Mouse (Mus musculus) heart, postnatal 36 days (tissue): ENCODE measurements around the gene Slit1. TPM values are rescaled to one million over a fixed set of nuclear protein-coding genes. Genes with fewer than 3 reads are reported as not detected.

Experiments used
- DNase-seq, 2 experiments: peaks; one replicate each; pipeline ENCODE4 v3.0.0; 2021 to 2022
- intact Hi-C: fragments of 180-260 bp; cut with DNase I; formaldehyde crosslinking; loops from one replicate; pipeline ENCODE4 v1.15.1; 2025
- total RNA-seq, 2 experiments: library from RNA; stranded (reverse); gene quantifications; 2 replicates each; pipeline ENCODE4 v1.2.3; 2021

Slit1 gene
- total RNA-seq, 2 experiments from 2014 or later: 0.11 TPM; not detected in 1

DNA sequence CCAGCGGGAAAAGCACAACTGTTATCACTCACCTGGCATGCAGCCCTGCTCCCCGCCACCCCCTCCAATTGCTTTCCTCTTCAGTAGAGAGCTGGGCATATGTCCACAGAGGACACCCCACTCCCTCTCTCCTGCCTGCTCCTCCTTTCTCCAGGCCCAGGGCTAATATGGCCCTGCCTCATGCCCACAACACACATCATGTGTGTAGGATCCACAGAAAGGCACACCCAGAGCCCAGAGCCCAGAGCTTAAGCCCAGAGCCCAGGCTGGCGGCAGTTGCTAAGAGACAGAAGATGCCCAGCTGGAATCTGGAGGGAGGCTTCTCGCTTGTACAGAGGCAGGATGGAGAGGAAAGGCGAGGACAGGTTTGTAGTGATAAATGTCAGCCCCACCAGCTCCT lies 49.7 kb downstream of the Slit1 start:
- DNase-seq: no peak
- intact Hi-C loops: no loop called here

GRCm38 (mm10) chr19:41690064-41690463 lies 53.4 kb downstream of the Slit1 start:
- DNase-seq: no peak
- intact Hi-C loops: no loop called here

GRCm38 (mm10) chr19:41688251-41688650 lies 55.2 kb downstream of the Slit1 start:
- DNase-seq: no peak

DNA sequence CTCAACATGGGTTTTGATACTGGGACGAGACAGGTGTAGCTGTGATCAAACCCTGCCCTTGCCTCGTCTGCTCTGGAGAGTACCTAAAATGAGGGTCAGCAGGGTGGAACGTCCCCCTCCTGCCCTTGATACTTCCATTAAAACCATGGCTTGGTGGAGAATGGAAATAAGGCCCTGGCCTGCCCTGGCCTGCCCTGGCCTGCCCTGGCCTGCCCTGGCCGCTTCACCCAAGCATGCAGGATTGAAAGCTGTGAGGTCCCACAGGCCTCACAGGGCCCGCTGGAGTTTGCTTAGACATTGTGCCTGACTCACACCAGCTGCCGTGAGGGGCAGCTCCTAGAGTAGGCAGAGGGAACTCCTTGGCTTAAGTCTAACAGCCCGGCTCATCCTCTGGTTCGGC lies 55.6 kb downstream of the Slit1 start:
- intact Hi-C loops: no loop called here
- DNase-seq: no peak

More at GRCm38 (mm10) chr19:41688251-41688650, 55.2 kb downstream of the Slit1 start:
- intact Hi-C loops: no loop called here

GRCm38 (mm10) chr19:41686194-41686593 lies 57.3 kb downstream of the Slit1 start:
- intact Hi-C loops: no loop called here
- no peak for DNase-seq

DNA sequence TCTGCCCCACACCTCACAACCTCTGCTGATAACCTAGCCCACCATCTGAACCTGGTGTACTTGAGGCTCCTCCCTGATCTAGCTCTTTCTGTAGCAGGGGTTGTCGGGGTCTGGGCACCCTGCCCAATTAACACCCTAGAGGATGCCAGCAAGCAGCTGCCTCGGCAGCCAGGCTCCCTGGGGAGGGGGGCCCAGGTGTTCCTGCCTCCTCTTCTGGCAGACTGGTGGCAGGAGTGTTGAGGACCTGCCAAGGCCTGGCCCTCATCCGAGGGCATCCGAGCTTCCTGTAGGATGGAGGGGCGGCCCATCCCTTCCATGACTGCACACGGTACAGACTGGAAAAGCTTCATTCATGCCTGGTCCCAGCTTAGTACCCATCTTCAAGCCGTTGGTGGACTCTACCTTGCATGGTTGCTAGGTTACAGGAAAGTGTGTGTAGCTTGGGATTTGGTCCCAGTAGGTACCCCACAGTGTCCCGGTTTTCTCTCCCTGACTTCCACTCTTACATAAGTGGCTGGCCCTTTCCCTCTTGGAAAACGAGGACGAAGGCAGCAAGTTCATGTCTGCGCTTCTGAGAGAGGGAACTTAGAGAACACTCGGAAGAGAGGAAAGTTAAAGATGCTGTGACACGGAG lies 57.9 kb downstream of the Slit1 start:
- DNase-seq: no peak

GRCm38 (mm10) chr19:41684874-41685273 lies 58.6 kb downstream of the Slit1 start:
- DNase-seq: no peak
- intact Hi-C loops: no loop called here

More for the DNA sequence above, 57.9 kb downstream of the Slit1 start:
- intact Hi-C loops: no loop called here

- intact Hi-C loops: no loop called here
- DNase-seq: no peak
Observed at GRCm38 (mm10) chr19:41683951-41684350, 59.5 kb downstream of the Slit1 start.

GRCm38 (mm10) chr19:41680267-41680666 lies 63.2 kb downstream of the Slit1 start:
- intact Hi-C loops: no loop called here
- no peak for DNase-seq

DNA sequence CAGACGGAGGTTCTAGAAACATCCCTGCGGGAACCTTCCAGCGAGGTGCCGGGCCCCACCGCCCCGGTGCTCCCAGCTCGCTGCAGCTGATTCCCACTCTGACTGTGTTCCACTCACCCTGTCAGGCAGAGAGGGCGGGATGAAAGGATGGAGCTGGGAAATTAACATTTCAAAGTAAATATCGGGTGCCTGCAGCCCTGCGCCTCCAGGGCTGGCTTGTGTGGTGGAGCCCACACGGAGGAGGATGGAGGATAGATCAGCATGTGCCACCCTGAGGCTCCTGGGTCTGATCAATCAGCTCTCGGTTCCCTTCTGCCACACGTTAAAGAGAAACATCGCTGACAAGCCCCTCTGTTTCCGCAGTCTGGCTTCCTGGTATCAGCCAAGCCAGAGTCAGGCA lies 64.4 kb downstream of the Slit1 start:
- DNase-seq: no peak
- intact Hi-C loops: no loop called here

DNA sequence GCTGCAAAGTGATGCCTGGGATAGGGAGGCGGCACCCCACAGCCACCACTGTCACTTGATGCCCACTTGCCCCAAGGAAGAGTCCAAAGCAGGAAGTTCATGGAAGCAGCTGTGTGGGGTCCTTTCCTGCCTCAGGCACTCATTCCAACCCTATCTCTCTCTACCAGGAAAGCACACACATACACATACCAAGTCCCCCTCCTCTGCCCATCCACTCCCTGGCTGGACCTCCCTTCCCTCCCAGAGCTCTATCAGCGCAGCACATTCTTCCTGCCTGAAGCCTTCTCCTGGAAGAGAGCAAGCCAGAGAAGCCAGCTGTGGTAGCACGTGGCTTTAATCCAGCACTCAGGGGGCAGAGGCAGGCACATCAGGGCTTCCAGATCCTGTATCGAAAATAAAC lies 65.9 kb downstream of the Slit1 start:
- no peak for DNase-seq
- intact Hi-C loops: no loop called here

DNA sequence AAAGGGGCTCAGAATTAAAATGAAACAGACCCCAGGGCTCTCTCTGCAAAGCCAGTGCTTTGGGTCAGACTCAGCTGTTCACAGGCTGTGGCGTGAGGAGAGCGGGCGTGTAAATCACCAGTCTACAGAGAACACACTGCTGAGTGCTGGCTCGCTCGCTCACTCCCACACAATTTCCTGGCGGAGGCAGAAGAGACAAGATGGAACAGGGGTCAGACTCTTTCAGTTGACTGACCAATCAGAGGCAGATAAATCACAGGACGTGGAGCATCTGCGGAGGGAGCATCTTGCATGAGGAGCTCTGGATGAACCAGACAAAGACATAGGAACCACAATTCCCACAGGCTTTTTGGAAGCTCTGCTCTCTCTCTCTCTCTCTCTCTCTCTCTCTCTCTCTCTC lies 67.9 kb downstream of the Slit1 start:
- intact Hi-C loops: no loop called here
- no peak for DNase-seq

- DNase-seq: no peak
- intact Hi-C loops: no loop called here
Observed at GRCm38 (mm10) chr19:41674366-41674765, 69.1 kb downstream of the Slit1 start.

GRCm38 (mm10) chr19:41672836-41673235 lies 70.6 kb downstream of the Slit1 start:
- intact Hi-C loops: no loop called here
- DNase-seq: no peak

DNA sequence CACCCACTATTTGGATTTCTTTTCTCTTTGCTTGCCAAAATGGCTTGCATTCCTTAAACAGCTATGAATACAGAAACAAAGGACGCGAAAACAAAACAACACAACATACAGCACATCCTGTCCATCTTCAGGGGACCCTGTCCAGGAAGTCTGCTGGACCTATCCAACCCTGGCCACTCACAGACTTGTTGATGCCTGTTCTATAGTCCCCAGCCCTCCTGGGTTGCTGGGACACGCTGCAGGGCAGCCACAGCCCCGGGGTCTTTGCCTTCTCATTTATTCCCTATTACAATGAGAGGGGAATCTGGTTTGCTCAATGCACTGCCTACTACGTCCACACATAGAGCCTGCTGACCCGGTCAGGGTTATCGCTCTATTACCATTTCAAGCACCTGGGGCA lies 72.5 kb downstream of the Slit1 start:
- DNase-seq: no peak
- intact Hi-C loops: no loop called here

DNA sequence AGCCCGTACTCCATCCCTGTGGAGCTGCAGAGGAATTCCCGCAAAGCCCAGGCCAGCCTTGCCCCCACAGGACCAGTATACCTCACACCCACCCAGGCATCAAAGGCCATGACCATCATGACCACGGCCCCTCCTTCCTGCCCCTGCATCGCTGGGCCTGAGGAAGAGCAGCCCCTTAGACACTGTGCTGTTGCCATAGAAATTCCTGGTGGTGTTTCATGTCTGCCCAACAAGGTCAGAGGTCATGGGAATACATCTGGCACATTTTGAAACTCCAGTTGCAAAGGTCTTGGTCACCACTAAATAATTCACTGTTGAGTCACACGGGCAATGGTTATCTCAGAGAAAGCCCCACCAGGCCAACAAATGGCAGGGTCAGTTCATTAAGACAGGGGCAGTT lies 73.0 kb downstream of the Slit1 start:
- no peak for DNase-seq

DNA sequence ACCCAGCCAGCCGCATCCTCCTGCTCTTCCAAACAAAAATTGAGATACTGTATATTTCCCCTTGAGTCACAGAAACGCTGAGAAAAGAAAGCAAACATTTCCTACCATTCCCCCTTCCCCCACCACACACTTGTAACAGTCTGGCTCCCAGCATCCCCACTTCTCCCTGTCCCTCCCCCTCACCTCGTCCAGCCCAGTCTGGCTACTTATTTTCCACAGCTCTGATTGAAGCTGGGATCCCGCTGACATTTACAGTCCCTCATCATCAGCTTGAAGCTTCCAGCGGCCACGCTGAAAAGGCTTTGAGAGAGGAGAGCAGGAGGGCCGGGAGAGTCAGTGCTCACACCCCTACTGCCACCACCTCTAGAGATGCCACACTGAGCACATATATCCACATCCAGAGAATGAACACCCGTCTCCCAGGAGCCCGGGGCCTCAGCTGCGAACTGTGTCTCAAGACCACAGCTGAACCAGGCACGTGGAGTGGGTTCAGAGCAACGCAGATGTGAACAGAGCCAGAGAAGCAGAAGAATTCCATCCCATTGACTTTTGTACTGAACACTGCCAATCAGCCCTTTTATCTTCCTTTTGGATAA lies 73.6 kb downstream of the Slit1 start:
- intact Hi-C loops: no loop called here
- DNase-seq: no peak

More for the DNA sequence above, 73.0 kb downstream of the Slit1 start:
- intact Hi-C loops: no loop called here

GRCm38 (mm10) chr19:41667591-41667990 lies 75.9 kb downstream of the Slit1 start:
- intact Hi-C loops: no loop called here
- no peak for DNase-seq

DNA sequence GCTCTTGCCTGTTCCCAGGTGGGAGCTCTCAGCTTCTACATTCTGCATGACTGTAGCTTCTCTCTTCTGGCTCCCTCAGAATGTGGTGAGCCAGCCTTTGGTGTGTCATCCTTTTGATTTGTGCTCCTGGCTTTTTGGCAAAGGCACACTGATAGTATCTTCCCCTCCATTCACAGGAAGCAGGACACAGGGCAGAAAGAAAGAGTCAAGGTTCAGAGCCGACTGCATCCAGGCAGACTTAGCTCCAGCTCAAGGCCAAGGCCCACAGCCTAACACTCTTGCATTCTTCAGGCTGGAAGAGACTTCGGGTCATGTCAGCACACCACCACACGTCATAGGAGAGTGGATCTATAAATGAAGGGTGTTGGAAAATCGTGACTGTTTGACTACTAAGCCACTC lies 77.5 kb downstream of the Slit1 start:
- intact Hi-C loops: no loop called here
- no peak for DNase-seq

DNA sequence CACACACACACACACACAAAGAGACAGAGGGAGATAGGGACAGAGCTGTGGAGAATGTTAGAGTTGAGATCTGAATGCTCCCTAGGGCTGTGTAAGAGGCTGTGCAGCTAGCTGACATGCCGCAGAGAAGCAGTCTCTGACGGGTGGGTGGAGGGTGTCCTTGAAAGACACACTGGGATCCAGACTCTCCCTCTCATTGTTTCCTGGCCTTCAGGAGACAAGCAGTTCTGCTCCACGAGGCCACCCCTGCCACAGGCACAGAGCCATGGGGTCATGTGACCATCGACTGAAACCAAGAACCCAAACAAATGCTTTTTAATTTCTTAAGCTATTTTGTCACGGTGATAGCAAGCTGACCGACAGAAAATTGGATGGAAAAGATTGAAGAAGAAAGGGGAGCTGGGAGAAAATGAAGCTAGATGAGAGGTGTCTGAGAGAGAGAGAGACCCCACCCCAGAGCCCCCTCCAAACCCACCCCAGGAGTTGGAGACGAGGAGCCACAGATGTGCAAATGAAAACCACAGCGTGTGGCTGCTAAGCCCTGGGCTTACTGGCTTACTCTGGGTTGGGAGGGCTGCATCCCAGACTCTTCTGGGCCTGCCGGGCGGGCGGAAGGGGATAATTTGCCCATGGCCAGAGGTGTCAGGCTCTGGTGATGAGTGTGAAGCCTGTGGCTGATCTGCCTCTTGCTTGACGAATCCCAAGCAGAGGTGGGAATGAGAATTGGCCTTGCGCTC lies 79.8 kb downstream of the Slit1 start:
- intact Hi-C loops: no loop called here
- peak; percentile 12 to 21 for DNase-seq

DNA sequence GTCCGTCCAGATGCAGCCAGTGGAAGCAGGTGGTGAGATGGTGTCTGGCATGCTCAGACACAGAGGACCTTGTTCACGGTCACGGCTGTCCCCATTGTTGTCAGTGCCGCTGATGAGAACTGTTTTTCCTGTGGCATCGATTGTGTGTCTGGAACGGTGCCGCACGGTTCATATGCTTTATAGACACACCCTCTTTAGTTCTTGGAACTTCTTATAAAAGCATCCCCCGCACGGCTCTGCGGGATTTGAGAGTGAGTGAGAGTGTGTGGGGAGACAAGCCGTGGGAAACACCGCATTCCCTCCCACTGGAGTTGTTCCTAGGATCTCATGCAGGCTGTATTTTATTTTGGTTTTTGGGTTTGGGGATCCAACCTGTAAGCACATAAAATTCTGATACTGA lies 82.0 kb downstream of the Slit1 start:
- no peak for DNase-seq
- intact Hi-C loops: no loop called here

DNA sequence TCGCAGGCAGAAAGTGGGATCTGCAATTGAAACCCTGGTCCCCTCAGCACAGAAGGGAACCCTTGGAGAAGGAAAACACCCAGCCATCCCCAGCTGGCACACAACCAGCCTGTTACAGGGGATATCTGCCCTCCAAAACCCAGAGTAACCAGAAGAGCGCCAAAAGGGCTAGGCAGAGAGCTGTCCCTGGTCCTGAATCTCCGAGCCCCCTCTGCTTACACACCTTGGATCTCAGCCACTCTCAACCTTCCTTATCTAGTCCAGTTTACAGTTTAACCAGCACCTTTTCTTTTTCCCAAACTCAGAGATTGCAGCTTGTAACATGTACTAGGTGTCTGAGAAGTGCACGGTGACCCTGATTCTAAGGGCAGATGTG lies 82.5 kb downstream of the Slit1 start:
- DNase-seq: peak in 1 of 2 experiments; percentile 23
- intact Hi-C loops: no loop called here
